Mouse (Mus musculus) intestine, embryonic 14.5 days (tissue): Measurements from ENCODE around the gene Podn. TPM values are rescaled to one million over a fixed set of nuclear protein-coding genes. Genes with fewer than 3 reads are reported as not detected.
"Not testable (repeated sequence)": the region's sequence is repeated elsewhere in the genome, so short reads cannot be mapped to it uniquely, and the experiment has no call there.

Source experiments
- ATAC-seq: fragments of 200-750 bp; cut with Nextera tagmentation; replicated peaks from 2 replicates; pipeline ENCODE4 v1.8.0; 2017; ENCODE audit warnings: low read depth, moderate number of reproducible peaks, moderate TSS enrichment, moderate library complexity; ENCODE audit not compliant: low FRiP score, low TSS enrichment
- DNase-seq: peaks from one replicate; pipeline ENCODE4 v3.0.0-alpha.2; 2018; ENCODE audit warnings: low spot score
- H3K27ac ChIP-seq: fragments of 300-500 bp; sonication (generic); 2 replicates; pipeline ENCODE4 v1.5.1; 2014; ENCODE audit warnings: low read depth, mild to moderate bottlenecking, control low read depth
- H3K27me3 ChIP-seq: fragments of 300-500 bp; sonication (generic); replicated peaks from 2 replicates; pipeline ENCODE4 v1.6.1; 2014; ENCODE audit warnings: low read length, control low read depth; ENCODE audit not compliant: control insufficient read depth, insufficient read depth
- H3K36me3 ChIP-seq: fragments of 300-500 bp; sonication (generic); 2 replicates; pipeline ENCODE4 v1.6.1; 2014; ENCODE audit warnings: low read length, control low read depth; ENCODE audit not compliant: control insufficient read depth, insufficient read depth
- H3K4me1 ChIP-seq: fragments of 300-500 bp; sonication (generic); replicated peaks from 2 replicates; pipeline ENCODE4 v1.6.1; 2014; ENCODE audit warnings: low read length, control low read depth, mixed read lengths; ENCODE audit not compliant: control insufficient read depth, insufficient read depth
- H3K4me2 ChIP-seq: fragments of 300-500 bp; sonication (generic); 2 replicates; pipeline ENCODE4 v1.6.1; 2014; ENCODE audit warnings: low read length
- H3K4me3 ChIP-seq: fragments of 300-500 bp; sonication (generic); 2 replicates; pipeline ENCODE4 v1.5.1; 2014; ENCODE audit warnings: low read depth, low read length, control low read depth, mixed read lengths
- H3K9ac ChIP-seq: fragments of 300-500 bp; sonication (generic); 2 replicates; pipeline ENCODE4 v1.6.1; 2014; ENCODE audit warnings: mild to moderate bottlenecking, low read length
- H3K9me3 ChIP-seq: fragments of 300-500 bp; sonication (generic); 2 replicates; pipeline ENCODE4 v1.6.1; 2016; ENCODE audit warnings: low read length, control low read depth; ENCODE audit not compliant: control insufficient read depth
- WGBS: fragments of 180-500 bp; shearing (Covaris S2); extraction: QIAGEN DNeasy Blood & Tissue Kit; methylation state at CpG from one replicate; pipeline ENCODE4 v1.1.7; 2014; 5-methylcytosine and 5-hydroxymethylcytosine counted together
- polyA plus RNA-seq: library from polyadenylated mRNA; unstranded; fragments of >200 nt; fragmentation: Nextera tagmentation; extraction: Ambion mirVana; gene quantifications from 2 replicates; pipeline ENCODE4 v1.2.1, GENCODE M21; 2014

Podn gene
- polyA plus RNA-seq, 1 experiment from 2014 or later = 2.4 TPM

DNA sequence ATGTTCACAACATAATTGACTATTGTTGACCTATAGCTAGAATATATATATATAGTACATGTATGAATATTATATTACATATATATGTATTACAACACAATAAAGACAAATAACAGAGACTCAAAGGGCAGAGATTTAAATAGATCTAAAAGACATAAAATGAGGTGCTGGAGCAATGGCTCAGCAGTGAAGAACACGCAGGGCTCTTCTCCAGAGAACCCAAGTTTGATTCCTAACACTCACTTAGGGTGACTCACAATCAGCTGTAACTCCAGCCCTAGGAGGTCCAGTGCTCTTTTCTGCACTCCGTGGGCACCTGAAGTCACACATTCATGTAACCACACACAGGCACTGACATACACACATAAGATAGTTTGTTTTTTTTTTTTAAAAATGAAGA, 12.3 kb downstream of the Podn start:
- no peak overlapping the region for H3K4me2 ChIP-seq

DNA sequence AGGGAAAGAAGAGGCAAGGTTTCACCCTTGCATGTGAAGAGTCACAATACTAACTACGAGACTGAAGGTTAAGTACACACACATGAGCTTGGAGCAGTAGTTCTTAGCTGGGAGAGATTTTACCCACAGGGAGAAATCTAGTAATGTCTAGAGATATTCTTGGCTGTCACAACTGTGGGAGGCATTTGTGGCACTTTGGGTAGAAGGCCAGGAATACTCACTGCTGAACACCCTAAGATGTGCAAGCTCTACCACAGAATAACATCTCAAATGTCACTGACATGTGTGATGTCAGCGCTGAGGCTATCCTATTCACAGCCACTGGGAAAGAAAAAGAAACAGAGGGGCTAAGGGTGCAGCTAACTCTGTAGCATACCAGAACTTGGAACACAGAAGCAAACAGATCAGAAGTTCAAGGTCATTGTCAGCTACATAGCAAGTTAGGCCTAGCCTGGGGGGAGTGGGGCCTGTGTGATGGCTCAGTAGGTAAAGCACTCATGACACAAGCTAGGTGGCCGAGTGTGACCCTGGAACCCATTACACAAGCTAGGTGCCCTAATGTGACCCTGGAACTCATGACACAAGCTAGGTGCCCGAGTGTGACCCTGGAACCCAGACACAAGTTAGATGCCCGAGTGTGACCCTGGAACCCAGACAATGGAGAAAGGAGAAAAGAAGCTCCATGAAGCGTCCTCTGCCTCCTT, 13.1 kb downstream of the Podn start:
- H3K9me3 ChIP-seq = no peaks in the 10 kb centered on the region
- 87% methylated on average over 6 of the region's 6 CpGs for WGBS
- no peak for DNase-seq

More for the DNA sequence above, 12.3 kb downstream of the Podn start:
- Histone ChIP-seq H3K27ac (no peak overlapping the region), H3K9me3 (no peaks in the 10 kb centered on the region), H3K27me3 (no peaks in the 10 kb centered on the region), H3K4me3 (no peak overlapping the region), H3K9ac (no peak overlapping the region), H3K4me1 (no peaks in the 10 kb centered on the region), H3K36me3 (peaks cover 6% of the 10 kb centered on the region; the same call in 1 of the 2 replicates)
- 88% methylated on average over 2 of the region's 2 CpGs for WGBS
- ATAC-seq (no peak), DNase-seq (no peak)

DNA sequence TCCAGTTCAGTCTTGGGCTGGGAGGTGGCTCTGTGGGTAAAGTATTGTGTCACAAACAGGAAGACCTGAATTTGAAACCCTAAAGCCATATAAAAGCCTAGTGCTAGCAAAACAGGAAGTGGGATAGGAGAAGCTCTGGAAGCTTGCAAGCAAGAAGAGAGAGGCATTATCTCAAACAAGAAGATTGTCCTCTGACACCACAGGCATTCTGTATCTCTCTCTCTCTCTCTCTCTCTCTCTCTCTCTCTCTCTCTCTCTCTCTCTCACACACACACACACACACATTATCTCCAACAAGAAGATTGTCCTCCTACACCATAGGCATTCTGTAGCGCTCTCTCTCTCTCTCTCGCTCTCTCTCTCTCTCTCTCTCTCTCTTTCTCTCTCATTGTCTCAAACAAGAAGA, 13.8 kb downstream of the Podn start:
- no peak overlapping the region for H3K9ac ChIP-seq
- WGBS = 97% methylated on average over 2 of the region's 2 CpGs
- no peaks in the 10 kb centered on the region for H3K4me1 ChIP-seq
- no peaks in the 10 kb centered on the region for H3K9me3 ChIP-seq
- ATAC-seq = no peak
- H3K27me3 ChIP-seq = no peaks in the 10 kb centered on the region
- no peak overlapping the region for H3K4me2 ChIP-seq
- H3K4me3 ChIP-seq = no peak overlapping the region
- DNase-seq = no peak
- peaks cover 6% of the 10 kb centered on the region; the same call in 1 of the 2 replicates for H3K36me3 ChIP-seq
- no peak overlapping the region for H3K27ac ChIP-seq

More for the DNA sequence above, 13.1 kb downstream of the Podn start:
- H3K36me3 ChIP-seq = peaks cover 6% of the 10 kb centered on the region; the same call in 1 of the 2 replicates
- no peak overlapping the region for H3K4me3 ChIP-seq
- no peak for ATAC-seq
- H3K4me2 ChIP-seq = no peak overlapping the region
- no peaks in the 10 kb centered on the region for H3K27me3 ChIP-seq
- H3K4me1 ChIP-seq = no peaks in the 10 kb centered on the region
- no peak overlapping the region for H3K9ac ChIP-seq
- H3K27ac ChIP-seq = no peak overlapping the region

DNA sequence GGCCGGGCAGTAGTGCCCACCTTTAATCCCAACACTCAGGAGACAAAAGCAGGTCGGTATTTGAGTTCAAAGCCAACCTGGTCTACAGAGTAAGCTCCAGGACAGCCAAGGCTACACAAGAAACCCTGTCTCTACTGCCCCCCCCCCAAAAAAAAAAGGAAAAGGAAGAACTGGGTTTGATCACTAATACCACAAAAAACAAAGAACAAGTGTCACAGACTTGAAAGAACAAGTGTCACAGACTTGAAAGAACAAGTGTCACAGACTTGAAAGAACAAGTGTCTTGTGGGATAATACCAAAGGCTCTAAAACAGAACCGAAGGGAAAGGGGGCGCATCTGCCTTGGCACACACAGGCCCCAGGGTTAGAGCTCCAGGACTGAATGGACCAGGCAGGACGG, 15.4 kb downstream of the Podn start:
- no peak overlapping the region for H3K9ac ChIP-seq
- no peak overlapping the region for H3K27ac ChIP-seq
- WGBS = 81% methylated on average over 5 of the region's 5 CpGs
- no peak overlapping the region for H3K4me2 ChIP-seq
- H3K36me3 ChIP-seq = peaks cover 6% of the 10 kb centered on the region; the same call in 1 of the 2 replicates
- no peaks in the 10 kb centered on the region for H3K27me3 ChIP-seq
- no peaks in the 10 kb centered on the region for H3K9me3 ChIP-seq
- DNase-seq (no peak), ATAC-seq (no peak)
- no peak overlapping the region for H3K4me3 ChIP-seq
- H3K4me1 ChIP-seq = no peaks in the 10 kb centered on the region

DNA sequence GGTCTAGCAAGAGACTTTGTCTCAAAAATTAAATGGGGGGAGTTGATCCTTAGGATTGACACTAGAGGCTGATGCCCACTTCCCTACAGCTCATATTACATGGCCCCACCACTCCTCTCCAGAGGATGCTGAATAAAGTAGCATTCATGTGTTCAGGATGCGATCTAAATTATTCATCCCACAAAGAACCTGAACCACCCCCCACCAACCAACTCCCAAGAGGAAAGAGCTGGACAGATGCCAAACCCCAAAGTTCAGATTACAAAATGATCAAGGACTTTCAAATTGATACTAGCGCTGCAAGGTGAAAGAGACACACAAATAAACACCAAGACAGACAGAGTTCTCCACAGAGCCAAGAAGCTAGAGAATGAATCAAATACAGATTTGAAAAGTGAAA, 16.5 kb downstream of the Podn start:
- WGBS = 79% methylated on average over 2 of the region's 2 CpGs
- no peak overlapping the region for H3K27ac ChIP-seq
- no peak overlapping the region for H3K9ac ChIP-seq
- DNase-seq (no peak), ATAC-seq (no peak)
- H3K4me3 ChIP-seq = no peak overlapping the region
- no peaks in the 10 kb centered on the region for H3K4me1 ChIP-seq
- peaks cover 4% of the 10 kb centered on the region; the same call in 1 of the 2 replicates for H3K36me3 ChIP-seq
- H3K9me3 ChIP-seq = no peaks in the 10 kb centered on the region
- no peak overlapping the region for H3K4me2 ChIP-seq
- no peaks in the 10 kb centered on the region for H3K27me3 ChIP-seq

DNA sequence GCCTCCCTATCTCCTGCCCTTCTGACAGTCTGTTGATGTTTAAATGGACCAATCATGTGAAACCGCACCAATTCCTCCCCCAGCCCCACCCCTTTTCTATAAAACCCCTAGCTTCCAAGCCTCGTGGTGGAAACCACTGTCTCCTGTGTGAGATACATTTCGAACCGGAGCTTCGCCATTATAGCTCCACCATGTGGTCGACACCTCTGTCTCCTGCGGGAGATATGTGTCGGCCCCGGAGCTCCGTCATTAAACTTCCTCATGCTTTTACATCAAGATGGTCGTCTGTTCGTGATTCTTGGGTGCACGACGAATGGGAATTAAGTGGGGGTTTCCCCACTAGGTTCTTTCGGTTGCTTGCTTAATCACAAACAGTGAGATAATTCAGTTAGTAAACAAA, 17.1 kb downstream of the Podn start:
- DNase-seq, H3K4me1 ChIP-seq, H3K36me3 ChIP-seq, H3K4me2 ChIP-seq, H3K27me3 ChIP-seq, ATAC-seq, H3K4me3 ChIP-seq, H3K9me3 ChIP-seq, H3K27ac ChIP-seq, H3K9ac ChIP-seq: not testable (repeated sequence)
- 84% methylated on average over 15 of the region's 15 CpGs for WGBS

DNA sequence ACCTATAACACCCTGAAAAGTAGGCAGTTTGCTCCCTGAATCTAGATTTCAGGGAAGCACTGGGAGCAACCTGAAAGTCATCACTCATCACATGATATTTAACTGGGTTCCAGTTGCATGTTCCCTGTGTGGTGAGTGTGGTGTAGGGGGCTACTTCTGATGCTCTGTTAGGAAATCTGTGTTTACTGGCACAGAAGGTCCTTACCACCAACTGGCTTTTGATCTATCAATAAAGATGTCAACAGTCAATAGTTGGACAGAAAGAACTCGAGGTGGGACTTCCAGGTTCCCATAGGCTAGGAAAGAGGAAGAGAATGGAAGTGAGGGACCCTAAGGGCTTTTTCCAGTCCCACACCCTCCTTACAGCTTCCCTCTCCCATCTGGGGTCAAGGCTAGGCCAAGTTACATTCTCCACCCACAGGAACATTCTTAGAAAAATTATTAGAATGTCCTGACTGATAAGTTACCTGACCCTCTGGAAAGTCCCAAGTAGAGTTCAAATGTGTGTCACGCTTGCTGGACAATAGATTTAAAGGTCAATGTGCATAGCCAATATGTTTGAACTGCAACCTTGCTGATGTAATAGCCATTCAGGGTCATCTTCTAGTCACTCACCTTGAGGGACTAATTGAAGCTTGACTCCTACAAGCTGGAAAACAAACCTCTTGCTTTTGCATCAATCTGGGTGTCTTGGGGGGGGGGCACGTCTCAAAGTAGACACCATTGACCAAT, 18.9 kb downstream of the Podn start:
- Histone ChIP-seq H3K9me3 (no peaks in the 10 kb centered on the region), H3K27me3 (no peaks in the 10 kb centered on the region), H3K36me3 (no peaks in the 10 kb centered on the region), H3K27ac (no peak overlapping the region), H3K4me1 (no peaks in the 10 kb centered on the region), H3K4me3 (no peak overlapping the region), H3K9ac (no peak overlapping the region), H3K4me2 (no peak overlapping the region)
- ATAC-seq (no peak), DNase-seq (no peak)
- 68% methylated on average over 3 of the region's 3 CpGs for WGBS

DNA sequence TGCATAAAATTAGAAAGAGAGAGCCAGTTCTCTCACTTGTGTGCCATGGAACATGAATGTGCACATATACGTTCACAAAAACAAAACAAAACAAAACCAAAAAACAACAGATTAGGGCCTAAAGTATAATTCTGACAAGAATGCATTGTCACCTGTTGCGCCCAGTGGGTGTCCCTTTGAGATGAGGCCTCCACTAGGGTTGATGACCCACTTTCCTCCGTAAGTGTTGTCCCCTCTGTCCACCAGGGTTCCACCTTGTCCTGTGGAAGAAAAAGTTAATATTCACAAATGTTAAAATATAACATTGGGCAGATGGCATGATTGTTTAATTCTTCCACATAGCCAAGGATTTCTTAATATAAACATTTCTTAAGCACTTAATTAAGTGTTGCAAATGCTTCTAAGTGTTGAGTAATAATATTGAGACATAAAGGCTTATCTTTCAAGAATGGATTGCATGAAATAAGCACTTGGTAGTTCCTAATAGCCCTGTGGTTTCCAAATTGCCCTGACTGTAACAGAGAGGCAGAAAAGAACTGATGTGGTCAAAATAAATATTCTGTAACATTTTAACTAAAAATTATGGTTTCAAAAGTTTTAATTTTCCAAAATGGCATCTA, 21.9 kb downstream of the Podn start:
- 80% methylated on average over 3 of the region's 3 CpGs for WGBS
- Histone ChIP-seq H3K4me3 (no peak overlapping the region), H3K9me3 (no peaks in the 10 kb centered on the region), H3K4me1 (peaks cover 6% of the 10 kb centered on the region; the same call in 1 of the 2 replicates), H3K9ac (no peak overlapping the region), H3K36me3 (no peaks in the 10 kb centered on the region), H3K27ac (no peak overlapping the region), H3K4me2 (no peak overlapping the region), H3K27me3 (no peaks in the 10 kb centered on the region)
- ATAC-seq (no peak), DNase-seq (no peak)
